Mouse (Mus musculus): ENCODE measurements around the gene Prkaca. TPM values are rescaled to one million over a fixed set of nuclear protein-coding genes. Genes with fewer than 3 reads are reported as not detected.
"Not testable (repeated sequence)": the region's sequence is repeated elsewhere in the genome, so short reads cannot be mapped to it uniquely, and the experiment has no call there.

Gene Prkaca
- polyA plus RNA-seq, 1 experiment from 2014 or later, result 62.4 TPM

DNA sequence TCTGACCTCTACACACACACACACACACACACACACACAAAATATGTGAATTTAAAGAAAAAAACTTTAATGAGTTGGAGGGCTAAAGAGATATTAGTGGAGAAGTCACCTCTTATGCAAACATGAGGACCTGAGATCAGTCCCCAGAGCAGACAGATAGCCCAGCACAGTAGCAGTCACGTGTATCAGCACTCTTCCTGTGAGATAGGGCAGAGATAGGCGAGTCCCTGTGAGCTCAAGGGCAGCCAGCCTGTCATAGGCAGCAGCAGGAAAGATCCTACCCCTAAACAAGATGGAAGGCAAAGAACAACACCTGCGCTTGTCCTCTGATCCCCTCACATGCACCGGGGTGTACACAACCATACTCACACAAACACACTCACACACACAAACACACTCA, 9.7 kb downstream of the Prkaca start:
- ATAC-seq (ENCODE audit: low FRiP score, low TSS enrichment), result no peak
- no peak overlapping the region for H3K4me2 ChIP-seq (replicated peaks; ENCODE audit: low read depth)
- no peaks in the 10 kb centered on the region; the same call in 1 of the 2 replicates for H3K4me1 ChIP-seq (replicated peaks; ENCODE audit: control insufficient read depth, insufficient read depth)
- no peak for DNase-seq (ENCODE audit: low spot score)
- peaks cover 19% of the 10 kb centered on the region; the same call in 1 of the 2 replicates for H3K36me3 ChIP-seq (ENCODE audit: control insufficient read depth, insufficient read depth, low read length)
- TF ChIP-seq EP300 (optimal IDR thresholded peaks at IDR 0.05) (no peak), CTCF (IDR thresholded peaks at IDR 0.05; ENCODE audit: low read depth) (no peak)
- no peak overlapping the region for H3K9ac ChIP-seq (ENCODE audit: low read length)
- no peaks in the 10 kb centered on the region for H3K9me3 ChIP-seq (ENCODE audit: control insufficient read depth, low read length)
- no peaks in the 10 kb centered on the region for H3K27me3 ChIP-seq (ENCODE audit: control insufficient read depth, insufficient read depth, low read length)
- no peak overlapping the region for H3K27ac ChIP-seq (replicated peaks)
- WGBS, result 90% methylated on average over 4 of the region's 4 CpGs
- no peak overlapping the region for H3K4me3 ChIP-seq (ENCODE audit: low read depth, low read length)

DNA sequence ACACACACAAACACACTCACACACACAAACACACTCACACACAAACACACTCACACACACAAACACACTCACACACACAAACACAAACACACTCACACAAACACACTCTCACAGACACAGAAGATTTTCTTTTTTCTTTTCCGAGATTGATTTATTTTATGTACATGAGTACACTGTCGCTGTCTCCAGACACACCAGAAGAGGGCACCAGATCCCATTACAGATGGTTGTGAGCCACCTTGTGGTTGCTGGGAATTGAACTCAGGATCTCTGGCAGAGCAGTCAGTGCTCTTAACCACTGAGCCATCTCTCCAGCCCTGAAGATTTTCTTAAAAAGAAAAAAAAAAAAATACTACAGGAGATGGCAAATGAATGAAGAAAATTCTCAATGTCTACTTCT, 10.4 kb downstream of the Prkaca start:
- not testable (repeated sequence) for H3K4me3 ChIP-seq (ENCODE audit: low read depth, low read length); H3K27ac ChIP-seq (replicated peaks); H3K9me3 ChIP-seq (ENCODE audit: control insufficient read depth, low read length); H3K27me3 ChIP-seq (ENCODE audit: control insufficient read depth, insufficient read depth, low read length); H3K4me1 ChIP-seq (replicated peaks; ENCODE audit: control insufficient read depth, insufficient read depth); ATAC-seq (ENCODE audit: low FRiP score, low TSS enrichment); H3K9ac ChIP-seq (ENCODE audit: low read length); DNase-seq (ENCODE audit: low spot score); H3K4me2 ChIP-seq (replicated peaks; ENCODE audit: low read depth)
- WGBS, result 95% methylated on average over 2 of the region's 2 CpGs
- H3K36me3 ChIP-seq (ENCODE audit: control insufficient read depth, insufficient read depth, low read length), result peaks cover 22% of the 10 kb centered on the region
- peak; percentile 46 for TF ChIP-seq CTCF (IDR thresholded peaks at IDR 0.05; ENCODE audit: low read depth)

DNA sequence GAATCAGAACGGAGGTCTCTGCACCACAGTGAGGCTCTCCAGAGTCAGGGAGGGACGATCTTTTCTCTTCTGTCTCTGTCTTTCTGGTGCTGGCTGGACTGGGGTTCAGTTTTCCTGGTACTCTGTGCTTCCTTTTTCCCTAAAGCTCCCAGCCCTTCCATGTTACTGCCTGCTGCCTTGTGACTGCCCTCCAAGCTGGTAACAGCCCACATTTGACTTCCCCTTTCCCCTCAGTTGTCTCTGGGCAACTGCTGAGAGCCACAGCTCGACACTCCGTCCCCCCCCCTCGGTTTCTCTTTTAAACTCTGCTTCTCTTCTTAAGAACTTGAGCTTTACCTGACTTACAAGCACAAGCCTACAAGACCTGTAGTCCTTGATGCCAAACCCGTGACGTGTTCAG, 16.4 kb downstream of the Prkaca start:
- Histone ChIP-seq H3K27ac (replicated peaks) (no peak overlapping the region), H3K27me3 (ENCODE audit: control insufficient read depth, insufficient read depth, low read length) (no peaks in the 10 kb centered on the region), H3K9ac (ENCODE audit: low read length) (no peak overlapping the region), H3K4me2 (replicated peaks; ENCODE audit: low read depth) (no peak overlapping the region), H3K4me3 (ENCODE audit: low read depth, low read length) (no peak overlapping the region), H3K36me3 (ENCODE audit: control insufficient read depth, insufficient read depth, low read length) (peaks cover 17% of the 10 kb centered on the region), H3K9me3 (ENCODE audit: control insufficient read depth, low read length) (no peaks in the 10 kb centered on the region), H3K4me1 (replicated peaks; ENCODE audit: control insufficient read depth, insufficient read depth) (no peaks in the 10 kb centered on the region)
- ATAC-seq (ENCODE audit: low FRiP score, low TSS enrichment) (no peak), DNase-seq (ENCODE audit: low spot score) (no peak)
- TF ChIP-seq CTCF (IDR thresholded peaks at IDR 0.05; ENCODE audit: low read depth) (no peak), EP300 (optimal IDR thresholded peaks at IDR 0.05) (no peak)
- WGBS, result 79% methylated on average over 7 of the region's 7 CpGs

DNA sequence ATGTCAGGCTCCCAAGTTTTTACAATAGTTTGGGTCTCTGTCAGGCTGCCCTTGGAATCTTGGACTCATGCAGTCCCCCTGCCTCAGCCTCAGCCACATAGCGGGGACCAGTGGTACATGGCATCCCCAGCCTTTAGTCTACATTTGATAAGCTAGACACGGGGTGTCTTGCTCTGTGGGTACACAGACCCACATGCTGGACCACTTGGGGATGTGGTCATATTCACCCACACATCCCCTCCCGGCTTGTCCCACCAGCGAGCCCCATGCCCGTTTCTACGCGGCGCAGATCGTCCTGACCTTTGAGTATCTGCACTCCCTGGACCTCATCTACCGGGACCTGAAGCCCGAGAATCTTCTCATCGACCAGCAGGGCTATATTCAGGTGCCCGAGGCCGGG, 17.4 kb downstream of the Prkaca start:
- TF ChIP-seq CTCF (IDR thresholded peaks at IDR 0.05; ENCODE audit: low read depth) (no peak), EP300 (optimal IDR thresholded peaks at IDR 0.05) (no peak)
- H3K4me1 ChIP-seq (replicated peaks; ENCODE audit: control insufficient read depth, insufficient read depth), result no peaks in the 10 kb centered on the region
- H3K9ac ChIP-seq (ENCODE audit: low read length), result no peak overlapping the region
- H3K36me3 ChIP-seq (ENCODE audit: control insufficient read depth, insufficient read depth, low read length), result peaks cover 19% of the 10 kb centered on the region
- H3K4me2 ChIP-seq (replicated peaks; ENCODE audit: low read depth), result no peak overlapping the region
- H3K27ac ChIP-seq (replicated peaks), result no peak overlapping the region
- ATAC-seq (ENCODE audit: low FRiP score, low TSS enrichment) (no peak), DNase-seq (ENCODE audit: low spot score) (no peak)
- 96% methylated on average over 14 of the region's 14 CpGs for WGBS
- no peak overlapping the region for H3K4me3 ChIP-seq (ENCODE audit: low read depth, low read length)
- H3K9me3 ChIP-seq (ENCODE audit: control insufficient read depth, low read length), result no peaks in the 10 kb centered on the region
- H3K27me3 ChIP-seq (ENCODE audit: control insufficient read depth, insufficient read depth, low read length), result no peaks in the 10 kb centered on the region

DNA sequence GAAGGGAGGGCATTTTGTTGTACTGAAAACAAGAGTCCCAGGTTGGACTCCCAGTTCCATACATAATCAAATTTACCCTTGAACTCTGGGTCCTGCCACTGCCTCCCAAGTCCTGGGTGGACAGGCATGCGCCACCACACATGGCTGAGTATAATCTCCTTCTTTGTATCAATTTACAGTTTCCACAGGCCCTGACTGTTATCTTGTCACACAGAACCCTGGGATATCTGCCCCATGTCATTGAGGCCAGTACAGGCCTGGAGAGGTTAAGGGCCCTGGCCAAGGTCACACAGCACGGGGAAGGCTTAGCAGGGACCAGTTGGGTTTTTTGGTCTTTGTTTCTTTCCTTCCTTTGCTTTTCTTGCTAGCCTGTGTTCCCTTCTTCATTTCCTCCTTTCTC, 19.7 kb downstream of the Prkaca start:
- H3K27me3 ChIP-seq (ENCODE audit: control insufficient read depth, insufficient read depth, low read length), result no peaks in the 10 kb centered on the region
- TF ChIP-seq EP300 (optimal IDR thresholded peaks at IDR 0.05), result no peak
- no peaks in the 10 kb centered on the region for H3K4me1 ChIP-seq (replicated peaks; ENCODE audit: control insufficient read depth, insufficient read depth)
- 88% methylated on average over 2 of the region's 2 CpGs for WGBS
- H3K27ac ChIP-seq (replicated peaks), result no peak overlapping the region
- H3K4me3 ChIP-seq (ENCODE audit: low read depth, low read length), result no peak overlapping the region
- H3K9ac ChIP-seq (ENCODE audit: low read length), result no peak overlapping the region
- no peaks in the 10 kb centered on the region for H3K9me3 ChIP-seq (ENCODE audit: control insufficient read depth, low read length)
- no peak overlapping the region for H3K4me2 ChIP-seq (replicated peaks; ENCODE audit: low read depth)
- no peak for DNase-seq (ENCODE audit: low spot score)
- ATAC-seq (ENCODE audit: low FRiP score, low TSS enrichment), result no peak
- peaks cover 13% of the 10 kb centered on the region for H3K36me3 ChIP-seq (ENCODE audit: control insufficient read depth, insufficient read depth, low read length)

DNA sequence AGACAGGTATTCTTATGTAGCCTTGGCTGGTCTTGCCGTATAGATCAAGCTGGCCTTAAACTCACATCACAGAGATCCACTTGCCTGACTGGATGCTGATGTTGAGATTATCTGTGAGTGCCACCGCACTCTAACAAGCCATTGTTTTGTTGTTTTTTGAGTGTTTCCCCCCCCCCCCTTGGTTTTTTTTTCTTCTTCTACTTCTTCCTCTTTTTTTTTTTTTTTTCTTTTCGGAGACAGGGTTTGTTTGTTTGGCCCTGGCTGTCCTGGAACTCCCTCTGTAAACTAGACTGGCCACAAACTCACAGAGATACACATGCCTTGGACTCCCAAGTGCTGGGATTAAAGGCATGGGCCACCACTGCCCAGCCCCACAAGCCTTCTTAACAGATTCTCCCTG, 21.2 kb downstream of the Prkaca start:
- no peak for DNase-seq (ENCODE audit: low spot score)
- WGBS, result 72% methylated on average over 3 of the region's 3 CpGs
- no peak overlapping the region for H3K4me3 ChIP-seq (ENCODE audit: low read depth, low read length)

More for the DNA sequence above, 21.2 kb downstream of the Prkaca start:
- TF ChIP-seq EP300 (optimal IDR thresholded peaks at IDR 0.05) (no peak), CTCF (IDR thresholded peaks at IDR 0.05; ENCODE audit: low read depth) (no peak)
- no peak for ATAC-seq (ENCODE audit: low FRiP score, low TSS enrichment)
- peaks cover 8% of the 10 kb centered on the region for H3K36me3 ChIP-seq (ENCODE audit: control insufficient read depth, insufficient read depth, low read length)
- peaks cover 4% of the 10 kb centered on the region for H3K4me1 ChIP-seq (replicated peaks; ENCODE audit: control insufficient read depth, insufficient read depth)
- H3K27ac ChIP-seq (replicated peaks), result no peak overlapping the region
- H3K4me2 ChIP-seq (replicated peaks; ENCODE audit: low read depth), result no peak overlapping the region
- no peaks in the 10 kb centered on the region for H3K27me3 ChIP-seq (ENCODE audit: control insufficient read depth, insufficient read depth, low read length)
- H3K9ac ChIP-seq (ENCODE audit: low read length), result no peak overlapping the region
- H3K9me3 ChIP-seq (ENCODE audit: control insufficient read depth, low read length), result no peaks in the 10 kb centered on the region

Data from stomach, postnatal 0 days (tissue).